Mouse (Mus musculus) CH12.LX (cell line): ENCODE data around the gene Fstl4. TPM values are rescaled to one million over a fixed set of nuclear protein-coding genes. Genes with fewer than 3 reads are reported as not detected.
A peak's percentile ranks its signal among the peaks of the same experiment; 100 is the strongest.

Source experiments
- DNase-seq: peaks from one replicate; pipeline ENCODE4 v3.0.0-alpha.2; 2013; ENCODE audit errors: extremely low read depth
- H3K27ac ChIP-seq: 2 replicates; pipeline ENCODE4 v1.5.1; 2012; ENCODE audit warnings: low read depth, mild to moderate bottlenecking, control low read depth, moderate library complexity; ENCODE audit not compliant: insufficient read depth
- H3K27me3 ChIP-seq: replicated peaks from 2 replicates; pipeline ENCODE3; 2012; ENCODE audit warnings: inconsistent platforms
- H3K36me3 ChIP-seq, 2 experiments: replicated peaks in 1 of 2; 2 replicates each; pipeline versions ENCODE3 to v1.6.1; 2012; ENCODE audit warnings: inconsistent platforms in 1 of 2, low read length in 1 of 2, mild to moderate bottlenecking in 1 of 2, mixed read lengths in 1 of 2, moderate library complexity in 1 of 2; ENCODE audit not compliant: control insufficient read depth in 1 of 2, insufficient read depth in 1 of 2
- H3K4me1 ChIP-seq, 2 experiments: 2 replicates each; pipeline ENCODE4 v1.6.1; 2012; ENCODE audit warnings: inconsistent platforms in 1 of 2, moderate library complexity in 1 of 2; ENCODE audit not compliant: insufficient read depth in 2 of 2, control insufficient read depth in 1 of 2
- H3K4me2 ChIP-seq: 2 replicates; pipeline ENCODE4 v1.6.1; 2012; ENCODE audit warnings: low read depth, mild to moderate bottlenecking, control low read depth; ENCODE audit not compliant: poor library complexity, insufficient read depth, severe bottlenecking
- H3K4me3 ChIP-seq, 3 experiments: fragments of 150-350 bp in 1 of 3; sonication (generic) in 1 of 3; replicated peaks in 1 of 3; 2 replicates each; pipeline versions ENCODE3 to v1.5.1; 2011 to 2012; ENCODE audit warnings: low read depth in 2 of 3, low read length in 2 of 3, mild to moderate bottlenecking in 2 of 3, moderate library complexity in 2 of 3, control low read depth in 1 of 3, improper control_type of control experiment in 1 of 3, inconsistent platforms in 1 of 3, mixed read lengths in 1 of 3; ENCODE audit not compliant: poor library complexity in 1 of 3
- H3K79me2 ChIP-seq: replicated peaks from 2 replicates; pipeline ENCODE4 v1.6.1; 2012; ENCODE audit warnings: mild to moderate bottlenecking, moderate library complexity; ENCODE audit not compliant: control insufficient read depth, poor library complexity, insufficient read depth, severe bottlenecking; ENCODE audit errors: extremely low read depth
- H3K9ac ChIP-seq: 2 replicates; pipeline ENCODE4 v1.6.1; 2012; ENCODE audit warnings: low read depth, mild to moderate bottlenecking, control low read depth, moderate library complexity; ENCODE audit not compliant: insufficient read depth
- H3K9me3 ChIP-seq: replicated peaks from 2 replicates; pipeline ENCODE3; 2012; ENCODE audit warnings: low read length, inconsistent platforms, mixed read lengths
- CHD1 ChIP-seq: IDR thresholded peaks from 2 replicates; pipeline ENCODE4 v1.6.1; 2012; ENCODE audit warnings: low read depth, low read length, improper control_type of control experiment, inconsistent platforms
- CHD2 ChIP-seq: IDR thresholded peaks from 2 replicates; pipeline ENCODE4 v1.6.1; 2011; ENCODE audit warnings: low read length, improper control_type of control experiment
- E2F4 ChIP-seq: IDR thresholded peaks from 2 replicates; pipeline ENCODE4 v1.6.1; 2011; ENCODE audit warnings: low read depth, low read length, improper control_type of control experiment; ENCODE audit not compliant: insufficient replicate concordance
- ELF1 ChIP-seq: IDR thresholded peaks from 2 replicates; pipeline ENCODE4 v1.6.1; 2014; ENCODE audit warnings: low read depth, mild to moderate bottlenecking, inconsistent platforms, low read length, improper control_type of control experiment
- ETS1 ChIP-seq: conservative IDR thresholded peaks from 2 replicates; pipeline ENCODE4 v1.6.1; 2012; ENCODE audit warnings: low read depth, mild to moderate bottlenecking, inconsistent platforms, low read length, improper control_type of control experiment, moderate library complexity
- GABPA ChIP-seq: IDR thresholded peaks from 2 replicates; pipeline ENCODE4 v1.6.1; 2012; ENCODE audit warnings: low read depth, low read length, improper control_type of control experiment, inconsistent platforms; ENCODE audit not compliant: insufficient replicate concordance
- HCFC1 ChIP-seq: IDR thresholded peaks from 2 replicates; pipeline ENCODE4 v1.6.1; 2012; ENCODE audit warnings: low read depth, mild to moderate bottlenecking, inconsistent platforms, low read length, improper control_type of control experiment
- IRF4 ChIP-seq: IDR thresholded peaks from 2 replicates; pipeline ENCODE4 v1.6.1; 2014; ENCODE audit warnings: low read depth, mild to moderate bottlenecking, inconsistent platforms, low read length, improper control_type of control experiment
- JUN ChIP-seq: IDR thresholded peaks from 2 replicates; pipeline ENCODE4 v1.6.1; 2011; ENCODE audit warnings: low read depth, mild to moderate bottlenecking, low read length, improper control_type of control experiment, moderate library complexity; ENCODE audit not compliant: insufficient read depth
- KAT2A ChIP-seq: IDR thresholded peaks from 2 replicates; pipeline ENCODE4 v1.6.1; 2012; ENCODE audit warnings: low read length, improper control_type of control experiment, inconsistent platforms; ENCODE audit not compliant: insufficient replicate concordance
- MAFK ChIP-seq: IDR thresholded peaks from 2 replicates; pipeline ENCODE4 v1.6.1; 2011; ENCODE audit warnings: low read length, improper control_type of control experiment; ENCODE audit not compliant: insufficient replicate concordance
- NELFE ChIP-seq: IDR thresholded peaks from 2 replicates; pipeline ENCODE4 v1.6.1; 2011; ENCODE audit warnings: low read depth, low read length, improper control_type of control experiment
- NRF1 ChIP-seq: IDR thresholded peaks from 2 replicates; pipeline ENCODE4 v1.6.1; 2014; ENCODE audit warnings: low read depth, mild to moderate bottlenecking, inconsistent platforms, low read length, improper control_type of control experiment, moderate library complexity
- POLR2A ChIP-seq: IDR thresholded peaks from 2 replicates; pipeline ENCODE4 v1.6.1; 2011; ENCODE audit warnings: low read depth, mild to moderate bottlenecking, improper control_type of control experiment, low read length
- RAD21 ChIP-seq: IDR thresholded peaks from 2 replicates; pipeline ENCODE4 v1.6.1; 2011; ENCODE audit warnings: low read depth, mild to moderate bottlenecking, low read length, improper control_type of control experiment, moderate library complexity
- SMC3 ChIP-seq: IDR thresholded peaks from 2 replicates; pipeline ENCODE4 v1.6.1; 2011; ENCODE audit warnings: low read depth, low read length, improper control_type of control experiment
- TBP ChIP-seq: conservative IDR thresholded peaks from 2 replicates; pipeline ENCODE4 v1.6.1; 2011; ENCODE audit warnings: low read depth, low read length, improper control_type of control experiment
- TCF12 ChIP-seq: IDR thresholded peaks from 2 replicates; pipeline ENCODE4 v1.6.1; 2014; ENCODE audit warnings: low read depth, mild to moderate bottlenecking, inconsistent platforms, low read length, improper control_type of control experiment
- USF1 ChIP-seq: IDR thresholded peaks from 2 replicates; pipeline ENCODE4 v1.6.1; 2014; ENCODE audit warnings: low read depth, mild to moderate bottlenecking, inconsistent platforms, low read length, improper control_type of control experiment
- ZC3H11A ChIP-seq: IDR thresholded peaks from 2 replicates; pipeline ENCODE4 v1.6.1; 2012; ENCODE audit warnings: low read depth, mild to moderate bottlenecking, inconsistent platforms, low read length, improper control_type of control experiment
- ZMIZ1 ChIP-seq: IDR thresholded peaks from 2 replicates; pipeline ENCODE4 v1.6.1; 2012; ENCODE audit warnings: low read depth, mild to moderate bottlenecking, inconsistent platforms, low read length, improper control_type of control experiment
- ZNF384 ChIP-seq: IDR thresholded peaks from 2 replicates; pipeline ENCODE4 v1.6.1; 2012; ENCODE audit warnings: low read depth, low read length, improper control_type of control experiment, inconsistent platforms
- dilution Hi-C: fragments of 300-500 bp; cut with MboI; formaldehyde crosslinking; loops from 2 replicates; pipeline ENCODE4 v1.14.3; 2020; ENCODE audit warnings: low sequenced_read_pairs; ENCODE audit not compliant: extremely low pct_unique_long_range_greater_than_20kb, extremely low pct_ligation_motif_present
- in situ Hi-C: fragments of 300-500 bp; cut with MboI; formaldehyde crosslinking; loops from 3 replicates; pipeline ENCODE4 v1.14.3; 2019; ENCODE audit warnings: low sequenced_read_pairs, low pct_ligation_motif_present, low pct_unique_long_range_greater_than_20kb, mixed read lengths
- polyA plus RNA-seq: library from polyadenylated mRNA; unstranded; fragments of >175 nt; gene quantifications from 2 replicates; pipeline ENCODE4 v1.2.1, GENCODE M21; 2012; ENCODE audit warnings: low read depth; ENCODE audit not compliant: insufficient read length
- total RNA-seq, 2 experiments: library from RNA; depleted of rRNA; stranded (reverse); fragments of 300-350 nt in 1 of 2; fragments of >200 nt in 1 of 2; gene quantifications; 2 replicates each; pipeline ENCODE4 v1.2.3; 2012 to 2014

Gene Fstl4
- total and polyA plus RNA-seq, 3 experiments = not detected

DNA sequence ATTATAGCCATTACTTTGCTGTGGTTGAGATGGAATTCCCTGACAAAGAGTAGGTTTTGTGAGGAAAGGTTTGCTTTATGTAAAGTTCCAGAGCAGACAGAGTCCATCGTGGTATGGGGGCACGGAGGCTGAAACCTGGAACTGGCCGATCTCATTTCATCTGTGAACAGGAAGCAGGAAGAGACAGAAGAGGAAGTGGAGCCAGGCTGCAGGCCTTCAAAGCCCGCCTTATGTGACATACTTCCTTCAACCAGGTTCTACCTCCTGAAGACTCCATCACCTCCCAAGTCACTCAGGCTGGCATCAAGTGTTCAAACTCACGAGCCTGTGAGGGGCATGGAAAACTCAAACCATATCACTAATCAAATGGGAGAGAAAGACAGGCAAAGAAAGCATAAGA is 34.5 kb upstream of the Fstl4 start:
- Histone ChIP-seq H3K27ac (no peak overlapping the region), H3K79me2 (no peaks in the 10 kb centered on the region), H3K9ac (no peak overlapping the region), H3K36me3 (no peaks in the 10 kb centered on the region), H3K4me1 (peaks cover 6 to 9% of the 10 kb centered on the region in 2 experiments), H3K27me3 (peaks cover under 1% of the 10 kb centered on the region), H3K4me2 (no peak overlapping the region), H3K4me3 (no peak overlapping the region), H3K9me3 (peaks cover 4% of the 10 kb centered on the region)
- in situ Hi-C loops = no loop called here
- no peak for DNase-seq
- TF ChIP-seq ELF1 (peak; percentile 52; the same call in 1 of the 2 replicates), GABPA (no peak)
- dilution Hi-C loops = no loop called here

DNA sequence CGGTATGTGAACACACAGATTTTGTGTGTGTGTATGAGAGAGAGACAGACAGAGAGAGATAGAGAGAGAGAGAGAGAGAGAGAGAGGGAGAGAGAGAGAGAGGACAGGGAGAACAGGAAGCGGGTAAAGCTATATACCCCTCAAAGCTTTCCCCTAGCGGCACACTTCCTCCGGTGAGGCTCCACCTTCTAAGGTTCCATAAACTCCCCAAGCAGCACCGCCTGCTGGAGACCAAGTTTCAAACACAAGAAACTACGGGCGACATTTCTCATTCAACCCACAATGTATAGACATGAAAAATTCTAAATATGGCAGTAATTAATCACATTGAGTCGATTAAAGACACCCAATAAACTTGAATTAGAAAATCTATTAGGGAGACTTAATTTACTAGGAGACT is 32.5 kb upstream of the Fstl4 start:
- TF ChIP-seq MAFK = no peak
- TF ChIP-seq IRF4 = no peak
- TF ChIP-seq ZNF384 = no peak
- no peak for TF ChIP-seq CHD1
- no peak for TF ChIP-seq JUN
- no peak for TF ChIP-seq CHD2
- TF ChIP-seq TBP = no peak
- no peak for TF ChIP-seq KAT2A
- TF ChIP-seq NELFE = no peak
- TF ChIP-seq USF1 = no peak
- TF ChIP-seq ZC3H11A = no peak
- TF ChIP-seq E2F4 = no peak
- TF ChIP-seq RAD21 = no peak
- no peak for TF ChIP-seq ZMIZ1
- TF ChIP-seq ETS1 = no peak
- TF ChIP-seq NRF1 = no peak
- TF ChIP-seq SMC3 = no peak
- no peak for TF ChIP-seq POLR2A
- TF ChIP-seq HCFC1 = no peak
- TF ChIP-seq TCF12 = no peak
- H3K79me2 ChIP-seq = no peaks in the 10 kb centered on the region
- H3K4me1 ChIP-seq = peaks cover 6 to 10% of the 10 kb centered on the region in 2 experiments
- no peaks in the 10 kb centered on the region for H3K9me3 ChIP-seq
- H3K27me3 ChIP-seq = no peaks in the 10 kb centered on the region
- no peak for DNase-seq
- no peak overlapping the region for H3K27ac ChIP-seq
- in situ Hi-C loops = no loop called here
- dilution Hi-C loops = no loop called here
- H3K9ac ChIP-seq = no peak overlapping the region
- no peak overlapping the region for H3K4me2 ChIP-seq
- no peak overlapping the region for H3K4me3 ChIP-seq
- H3K36me3 ChIP-seq = no peaks in the 10 kb centered on the region
